Mouse (Mus musculus) midbrain, embryonic 10.5 days (tissue): ENCODE measurements around the gene Ctnnd1. TPM values are rescaled to one million over a fixed set of nuclear protein-coding genes. Genes with fewer than 3 reads are reported as not detected.

Experiments
- DNase-seq: peaks from one replicate; pipeline ENCODE4 v3.0.0-alpha.2; 2017; ENCODE audit warnings: low spot score
- H3K27ac ChIP-seq: fragments of 300-500 bp; sonication (generic); replicated peaks from 2 replicates; pipeline ENCODE4 v1.5.1; 2016; ENCODE audit warnings: mild to moderate bottlenecking
- H3K27me3 ChIP-seq: fragments of 300-500 bp; sonication (generic); 2 replicates; pipeline ENCODE4 v1.6.1; 2016; ENCODE audit warnings: low read depth, mild to moderate bottlenecking; ENCODE audit not compliant: poor library complexity, severe bottlenecking
- H3K36me3 ChIP-seq: fragments of 300-500 bp; sonication (generic); 2 replicates; pipeline ENCODE4 v1.6.1; 2016; ENCODE audit warnings: mild to moderate bottlenecking, moderate library complexity
- H3K4me1 ChIP-seq: fragments of 300-500 bp; sonication (generic); 2 replicates; pipeline ENCODE4 v1.6.1; 2016
- H3K4me3 ChIP-seq: fragments of 300-500 bp; sonication (generic); 2 replicates; pipeline ENCODE4 v1.5.1; 2016; ENCODE audit warnings: mild to moderate bottlenecking, moderate library complexity
- H3K9me3 ChIP-seq: fragments of 300-500 bp; sonication (generic); replicated peaks from 2 replicates; pipeline ENCODE4 v1.6.1; 2016; ENCODE audit warnings: mild to moderate bottlenecking
- WGBS: fragments of 180-500 bp; shearing (Covaris S2); methylation state at CpG from one replicate; pipeline ENCODE4 v1.1.7; 2016; 5-methylcytosine and 5-hydroxymethylcytosine counted together
- polyA plus RNA-seq: library from polyadenylated mRNA; unstranded; fragments of >200 nt; fragmentation: Nextera tagmentation; extraction: Ambion mirVana; gene quantifications from 2 replicates; pipeline ENCODE4 v1.2.1, GENCODE M21; 2016

Gene Ctnnd1
- polyA plus RNA-seq, 1 experiment from 2014 or later: 37.5 TPM

- Histone ChIP-seq H3K36me3 (peaks cover 17% of the 10 kb centered on the region; the same call in 1 of the 2 replicates), H3K27me3 (no peaks in the 10 kb centered on the region), H3K4me1 (no peaks in the 10 kb centered on the region), H3K9me3 (no peaks in the 10 kb centered on the region; the same call in 1 of the 2 replicates), H3K4me3 (no peak overlapping the region), H3K27ac (no peak overlapping the region)
- WGBS: 91% methylated on average over 2 of the region's 2 CpGs
- no peak for DNase-seq
These were observed 71.3 kb downstream of the Ctnnd1 start for GRCm38 (mm10) chr2:84579311-84579710.

DNA sequence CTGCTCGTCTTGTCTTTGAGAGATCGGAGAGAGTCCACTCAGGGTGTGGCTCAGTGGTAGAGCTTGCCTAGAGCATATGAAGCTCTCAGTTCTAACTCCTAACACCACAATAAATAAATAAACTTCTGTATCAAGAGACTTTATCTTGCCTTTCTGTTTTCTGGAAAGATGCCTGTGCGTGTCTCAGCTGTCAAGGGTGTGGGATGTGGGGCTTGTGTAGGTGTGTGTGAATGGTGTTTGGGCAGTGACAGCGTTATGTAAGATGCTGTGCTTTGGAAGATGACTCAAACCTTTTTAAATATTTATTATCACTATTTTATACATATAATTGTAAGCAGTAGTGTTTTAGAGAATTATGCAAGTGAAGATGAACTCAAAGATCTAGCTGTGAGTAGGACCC is 76.4 kb downstream of the Ctnnd1 start:
- no peaks in the 10 kb centered on the region for H3K27me3 ChIP-seq
- peaks cover 9% of the 10 kb centered on the region; the same call in 1 of the 2 replicates for H3K36me3 ChIP-seq
- no peaks in the 10 kb centered on the region for H3K4me1 ChIP-seq
- no peak overlapping the region for H3K27ac ChIP-seq
- no peak for DNase-seq
- H3K4me3 ChIP-seq: no peak overlapping the region
- H3K9me3 ChIP-seq: peaks cover 4% of the 10 kb centered on the region; the same call in 1 of the 2 replicates
- WGBS: 90% methylated on average over 4 of the region's 4 CpGs

GRCm38 (mm10) chr2:84556888-84557514 is 93.6 kb downstream of the Ctnnd1 start:
- 62% methylated on average over 10 of the region's 10 CpGs for WGBS
- no peaks in the 10 kb centered on the region for H3K36me3 ChIP-seq

GRCm38 (mm10) chr2:84551390-84552100 is 99.0 kb downstream of the Ctnnd1 start:
- Histone ChIP-seq H3K4me1 (no peaks in the 10 kb centered on the region), H3K36me3 (no peaks in the 10 kb centered on the region), H3K27ac (no peak overlapping the region), H3K9me3 (no peaks in the 10 kb centered on the region), H3K27me3 (no peaks in the 10 kb centered on the region), H3K4me3 (no peak overlapping the region)
- DNase-seq: no peak
- 80% methylated on average over 10 of the region's 10 CpGs for WGBS

More at GRCm38 (mm10) chr2:84556888-84557514, 93.6 kb downstream of the Ctnnd1 start:
- no peak overlapping the region for H3K4me3 ChIP-seq
- no peaks in the 10 kb centered on the region for H3K27me3 ChIP-seq
- no peaks in the 10 kb centered on the region for H3K9me3 ChIP-seq
- no peak overlapping the region for H3K27ac ChIP-seq
- DNase-seq: no peak
- no peaks in the 10 kb centered on the region for H3K4me1 ChIP-seq

Other genes starting within 250 kb of the Ctnnd1 start
- 11.3 and 13.4 TPM in 2 replicates for gene Calcrl, start 225.4 kb downstream of the Ctnnd1 start, polyA plus RNA-seq
- 16.5 and 17.2 TPM in 2 replicates for gene Tfpi, start 174.0 kb downstream of the Ctnnd1 start, polyA plus RNA-seq
- gene Btbd18, start 8.3 kb upstream of the Ctnnd1 start, polyA plus RNA-seq: 0.22 and 0.47 TPM in 2 replicates
- 505 and 545 TPM in 2 replicates for gene Selenoh, start 20.0 kb upstream of the Ctnnd1 start, polyA plus RNA-seq
- gene Gm28635, start 27.3 kb upstream of the Ctnnd1 start, polyA plus RNA-seq: not detected in 2 replicates
- 46.8 and 48.4 TPM in 2 replicates for gene Med19, start 27.6 kb upstream of the Ctnnd1 start, polyA plus RNA-seq
- 186 and 196 TPM in 2 replicates for gene Tmx2, start 28.4 kb upstream of the Ctnnd1 start, polyA plus RNA-seq
- gene Zdhhc5, start 64.4 kb upstream of the Ctnnd1 start, polyA plus RNA-seq: 22.8 and 26.0 TPM in 2 replicates
- gene Clp1, start 76.6 kb upstream of the Ctnnd1 start, polyA plus RNA-seq: 51.6 and 52.6 TPM in 2 replicates
- 8.2 and 14.7 TPM in 2 replicates for gene Ypel4, start 83.3 kb upstream of the Ctnnd1 start, polyA plus RNA-seq
- 9.0 and 10.8 TPM in 2 replicates for gene Gm19426, start 92.9 kb upstream of the Ctnnd1 start, polyA plus RNA-seq
- 27.6 and 35.8 TPM in 2 replicates for gene Serping1, start 124.7 kb upstream of the Ctnnd1 start, polyA plus RNA-seq
- 33.0 and 34.5 TPM in 2 replicates for gene Ube2l6, start 148.1 kb upstream of the Ctnnd1 start, polyA plus RNA-seq
- gene Smtnl1, start 171.9 kb upstream of the Ctnnd1 start, polyA plus RNA-seq: 0.20 TPM in 1 of 2 replicates, not detected in the other
- gene Timm10, start 176.2 kb upstream of the Ctnnd1 start, polyA plus RNA-seq: 56.4 and 64.0 TPM in 2 replicates
- gene Slc43a1, start 188.1 kb upstream of the Ctnnd1 start, polyA plus RNA-seq: 22.4 and 26.1 TPM in 2 replicates
- gene Rtn4rl2, start 235.9 kb upstream of the Ctnnd1 start, polyA plus RNA-seq: 1.4 and 1.8 TPM in 2 replicates